Mouse (Mus musculus) gastrocnemius, postnatal 10 days (tissue): ENCODE data around the gene Tmem25. TPM values are rescaled to one million over a fixed set of nuclear protein-coding genes. Genes with fewer than 3 reads are reported as not detected.
"Not testable (repeated sequence)": the region's sequence is repeated elsewhere in the genome, so short reads cannot be mapped to it uniquely, and the experiment has no call there.

Source experiments
- DNase-seq: peaks from one replicate; pipeline ENCODE4 v3.0.0; 2021; ENCODE audit warnings: mixed read lengths
- total RNA-seq, 2 experiments: library from RNA; stranded (reverse); gene quantifications; 2 replicates each; pipeline ENCODE4 v1.2.3; 2021

The Tmem25 gene
- total RNA-seq, 2 experiments from 2014 or later = 6.4 to 8.0 TPM

- peak; percentile 90 for DNase-seq
These were observed 26.1 kb downstream of the Tmem25 start for GRCm38 (mm10) chr9:44772750-44773651.

GRCm38 (mm10) chr9:44772392-44772749 lies 26.7 kb downstream of the Tmem25 start:
- no peak for DNase-seq

DNA sequence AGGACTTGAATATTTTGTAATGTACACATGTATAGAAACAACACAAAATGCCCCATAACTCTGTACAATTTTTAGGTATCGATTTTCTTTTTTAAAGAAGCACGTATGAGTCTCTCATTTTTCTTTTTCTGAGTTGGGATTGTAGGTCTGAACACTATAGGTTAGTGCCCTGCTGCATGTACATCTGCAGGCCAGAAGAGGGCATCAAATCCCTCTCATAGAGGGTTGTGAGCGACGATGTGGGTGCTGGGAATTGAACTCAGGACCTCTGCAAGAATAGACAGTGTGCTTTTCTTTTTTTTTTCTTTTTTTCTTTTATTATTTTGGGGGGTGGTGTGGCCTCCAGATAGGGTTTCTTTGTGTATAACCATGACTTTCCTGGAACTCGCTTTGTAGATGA lies 27.7 kb downstream of the Tmem25 start:
- no peak for DNase-seq

DNA sequence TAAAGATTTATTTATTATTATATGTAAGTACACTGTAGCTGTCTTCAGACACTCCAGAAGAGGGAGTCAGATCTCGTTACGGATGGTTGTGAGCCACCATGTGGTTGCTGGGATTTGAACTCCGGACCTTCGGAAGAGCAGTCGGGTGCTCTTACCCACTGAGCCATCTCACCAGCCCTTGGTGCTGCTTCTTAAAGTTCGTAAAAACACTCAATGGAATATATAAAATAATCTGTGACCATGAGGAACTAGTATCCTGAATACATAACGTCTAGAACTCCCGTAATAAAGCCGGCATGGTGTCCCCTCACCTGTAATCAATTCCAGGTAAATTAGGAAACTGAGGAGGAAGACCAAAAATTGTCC lies 31.1 kb downstream of the Tmem25 start:
- DNase-seq = not testable (repeated sequence)

- peak; percentile 83 for DNase-seq
These were observed 31.7 kb downstream of the Tmem25 start, which contains the start of the genes Arcn1 and Ift46 for GRCm38 (mm10) chr9:44767101-44768028. TSS of gene Arcn1 (minus strand) at chr9:44767845. TSS of gene Ift46 (plus strand) at chr9:44767908.

DNA sequence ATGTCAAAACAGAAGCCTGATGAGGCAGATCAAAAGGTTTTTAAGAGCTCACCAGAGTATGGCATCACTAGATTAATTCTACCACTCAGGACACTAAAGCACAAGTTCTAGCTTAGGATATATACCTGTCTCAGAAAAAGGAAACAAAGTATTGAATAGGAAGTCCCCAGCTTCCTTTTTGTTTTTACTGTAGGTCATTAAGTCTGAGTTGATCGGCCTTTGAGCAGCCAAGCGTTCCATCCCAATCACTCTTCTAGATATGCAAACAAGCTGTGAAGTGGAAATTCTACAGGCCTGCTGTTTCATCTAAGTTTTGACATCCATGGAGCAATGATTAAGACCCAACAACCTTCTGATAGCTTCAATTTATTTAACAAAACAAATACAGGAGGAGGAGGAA lies 38.2 kb downstream of the Tmem25 start:
- DNase-seq = no peak

GRCm38 (mm10) chr9:44748473-44748872 lies 50.6 kb downstream of the Tmem25 start:
- no peak for DNase-seq

- no peak for DNase-seq
These were observed 51.8 kb downstream of the Tmem25 start for GRCm38 (mm10) chr9:44747341-44747740.

DNA sequence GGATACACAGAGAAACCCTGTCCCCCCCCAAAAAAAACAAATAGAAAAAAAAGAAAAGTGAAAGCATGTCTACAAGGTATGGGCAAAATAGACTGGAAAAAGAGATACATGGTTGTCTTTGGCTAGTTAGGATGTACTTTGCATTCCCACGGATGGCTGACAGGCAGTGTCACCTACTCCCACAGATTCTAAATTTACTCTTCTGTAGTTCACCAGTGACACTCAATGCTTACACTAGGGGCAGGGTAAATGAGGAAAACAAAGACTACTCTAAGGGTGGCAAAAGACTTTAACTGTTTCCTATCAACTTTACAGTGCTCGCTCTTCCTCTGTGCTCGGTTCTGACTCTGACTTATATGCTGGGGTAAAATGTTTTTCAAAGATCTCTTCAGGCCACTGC lies 52.4 kb downstream of the Tmem25 start:
- no peak for DNase-seq

DNA sequence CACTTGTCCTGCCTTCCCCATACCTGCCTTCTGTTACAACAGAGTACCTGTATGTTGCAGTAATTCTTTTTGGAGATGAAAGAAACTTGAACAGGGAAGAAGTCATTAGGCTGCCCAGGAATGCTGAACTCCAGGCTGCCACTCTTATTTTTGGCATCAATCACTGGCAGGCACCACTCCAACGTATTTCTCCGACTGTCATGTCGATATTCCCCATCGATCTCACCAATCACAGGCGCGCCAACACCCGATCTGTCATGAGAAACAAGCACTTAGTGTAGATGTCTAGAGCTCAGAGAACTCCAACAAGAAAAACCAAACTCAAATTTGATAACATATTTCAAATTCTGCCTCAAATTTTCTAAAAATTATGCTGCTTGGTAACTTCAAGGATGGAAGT lies 53.7 kb downstream of the Tmem25 start:
- DNase-seq = no peak

Other genes starting within 250 kb of the Tmem25 start
- not detected for gene Cxcr5, start 237.4 kb downstream of the Tmem25 start, total RNA-seq
- 10 to 100 TPM; 72.0 to 78.9 TPM for gene Ddx6, start 194.4 kb downstream of the Tmem25 start, total RNA-seq
- not detected for gene Treh, start 126.1 kb downstream of the Tmem25 start, total RNA-seq
- 10 to 100 TPM; 49.8 to 82.4 TPM for gene Phldb1, start 64.1 kb downstream of the Tmem25 start, total RNA-seq
- 10 to 100 TPM; 85.6 to 97.8 TPM for gene Arcn1, start 31.5 kb downstream of the Tmem25 start, total RNA-seq
- 10 to 100 TPM; 45.2 to 53.1 TPM for gene Ift46, start 31.4 kb downstream of the Tmem25 start, total RNA-seq
- 1 to 10 TPM in 1 of 2 experiments, under 1 TPM in 1; 0.70 to 1.0 TPM for gene Ttc36, start 3.8 kb upstream of the Tmem25 start, total RNA-seq
- gene Kmt2a, start 82.0 kb upstream of the Tmem25 start, total RNA-seq = 10 to 100 TPM; 15.1 to 21.3 TPM
- 100 to 1,000 TPM; 647 to 794 TPM for gene Atp5l, start 121.4 kb upstream of the Tmem25 start, total RNA-seq
- gene Ube4a, start 166.3 kb upstream of the Tmem25 start, total RNA-seq = 10 to 100 TPM; 30.5 to 34.3 TPM
- gene Cd3g, start 181.1 kb upstream of the Tmem25 start, total RNA-seq = not detected
- gene Cd3d, start 182.5 kb upstream of the Tmem25 start, total RNA-seq = under 1 TPM in 1 of 2 experiments, not detected in 1; 0.32 TPM
- not detected for gene Cd3e, start 210.3 kb upstream of the Tmem25 start, total RNA-seq
- gene Mpzl2, start 240.5 kb upstream of the Tmem25 start, total RNA-seq = under 1 TPM; 0.23 to 0.25 TPM